Mouse (Mus musculus) intestine, embryonic 15.5 days (tissue): ENCODE data around the gene Cd99l2. TPM values are rescaled to one million over a fixed set of nuclear protein-coding genes. Genes with fewer than 3 reads are reported as not detected.
"Not testable (repeated sequence)": the region's sequence is repeated elsewhere in the genome, so short reads cannot be mapped to it uniquely, and the experiment has no call there.

Experiments used
- ATAC-seq: fragments of 200-750 bp; cut with Nextera tagmentation; 2 replicates; pipeline ENCODE4 v1.8.0; 2017; ENCODE audit warnings: moderate TSS enrichment, moderate library complexity
- H3K27ac ChIP-seq: fragments of 300-500 bp; sonication (generic); 2 replicates; pipeline ENCODE4 v1.5.1; 2015; ENCODE audit warnings: mild to moderate bottlenecking, inconsistent platforms
- H3K27me3 ChIP-seq: fragments of 300-500 bp; sonication (generic); replicated peaks from 2 replicates; pipeline ENCODE4 v1.6.1; 2015; ENCODE audit warnings: inconsistent platforms
- H3K36me3 ChIP-seq: fragments of 300-500 bp; sonication (generic); 2 replicates; pipeline ENCODE4 v1.6.1; 2015; ENCODE audit warnings: inconsistent platforms
- H3K4me1 ChIP-seq: fragments of 300-500 bp; sonication (generic); replicated peaks from 2 replicates; pipeline ENCODE4 v1.6.1; 2015; ENCODE audit warnings: inconsistent platforms
- H3K4me2 ChIP-seq: fragments of 300-500 bp; sonication (generic); replicated peaks from 2 replicates; pipeline ENCODE4 v1.6.1; 2015; ENCODE audit warnings: mild to moderate bottlenecking, inconsistent platforms
- H3K4me3 ChIP-seq: fragments of 300-500 bp; sonication (generic); replicated peaks from 2 replicates; pipeline ENCODE4 v1.5.1; 2015; ENCODE audit warnings: inconsistent platforms
- H3K9ac ChIP-seq: fragments of 300-500 bp; sonication (generic); 2 replicates; pipeline ENCODE4 v1.6.1; 2015; ENCODE audit warnings: inconsistent platforms
- H3K9me3 ChIP-seq: fragments of 300-500 bp; sonication (generic); 2 replicates; pipeline ENCODE4 v1.6.1; 2016; ENCODE audit warnings: inconsistent platforms
- WGBS: fragments of 180-500 bp; shearing (Covaris S2); methylation state at CpG from one replicate; pipeline ENCODE4 v1.1.7; 2015; 5-methylcytosine and 5-hydroxymethylcytosine counted together
- polyA plus RNA-seq: library from polyadenylated mRNA; unstranded; fragments of >200 nt; fragmentation: Nextera tagmentation; extraction: Ambion mirVana; gene quantifications from 2 replicates; pipeline ENCODE4 v1.2.1, GENCODE M21; 2015

Gene Cd99l2
- polyA plus RNA-seq, 1 experiment from 2014 or later, result 25.6 TPM

DNA sequence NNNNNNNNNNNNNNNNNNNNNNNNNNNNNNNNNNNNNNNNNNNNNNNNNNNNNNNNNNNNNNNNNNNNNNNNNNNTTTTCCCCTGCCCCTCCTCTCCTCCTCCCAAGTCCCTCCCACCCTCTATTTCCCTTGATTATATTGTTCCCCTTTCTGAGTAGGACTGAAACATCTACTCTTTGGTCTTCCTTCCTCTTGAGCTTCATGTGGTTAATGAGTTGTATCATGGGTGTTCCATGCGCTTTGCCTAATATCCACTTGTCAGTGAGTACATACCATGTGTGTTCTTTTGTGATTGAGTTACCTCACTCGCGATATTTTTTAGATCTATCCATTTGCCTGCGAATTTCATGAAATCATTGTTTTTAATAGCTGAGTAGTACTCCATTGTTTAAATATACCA is 13.9 kb upstream of the Cd99l2 start:
- not testable (repeated sequence) for H3K4me2 ChIP-seq, ATAC-seq, H3K9me3 ChIP-seq, H3K36me3 ChIP-seq, H3K4me3 ChIP-seq, H3K27ac ChIP-seq, H3K4me1 ChIP-seq, H3K9ac ChIP-seq, H3K27me3 ChIP-seq
- 84% methylated on average over 4 of the region's 4 CpGs for WGBS

- peak; percentile 44 for ATAC-seq
- peak overlapping the region; percentile 59; the same call in 1 of the 2 replicates for H3K9ac ChIP-seq
Measured at GRCm38 (mm10) chrX:71493279-71493656, 619 bp upstream of the Cd99l2 start.

DNA sequence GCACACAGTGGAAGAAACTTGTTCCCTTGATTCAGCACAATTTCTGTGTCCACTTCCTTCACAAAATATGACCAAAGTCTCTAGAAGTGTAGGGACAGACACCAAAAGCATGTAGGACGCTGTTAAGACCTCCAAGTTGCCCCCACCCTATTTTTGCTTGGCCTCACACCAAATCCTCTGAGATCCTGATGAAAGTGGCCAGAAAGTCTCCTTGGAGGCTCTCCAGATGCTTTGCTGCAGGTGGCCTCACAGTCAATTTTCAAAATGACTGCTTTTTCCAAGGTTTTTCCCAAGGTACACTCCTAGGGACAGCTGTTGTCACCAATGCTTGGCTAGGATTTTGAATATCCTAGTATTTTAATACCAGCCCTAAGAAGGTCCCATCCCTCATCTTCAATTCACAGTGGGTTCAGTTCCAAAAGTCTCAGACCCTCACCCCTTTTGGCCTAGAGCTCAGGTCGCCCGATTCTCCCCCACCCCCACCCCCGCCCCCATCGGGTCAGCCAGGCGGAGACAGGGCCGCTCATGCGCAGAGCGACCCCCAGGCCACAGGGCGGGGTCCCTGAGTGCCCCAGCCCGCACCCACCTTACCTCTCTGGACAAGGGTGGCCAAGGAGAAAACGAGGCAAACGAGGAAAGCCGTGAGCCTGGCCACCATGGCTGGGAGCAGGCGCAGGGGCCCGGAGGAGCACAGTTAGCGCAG is 567 bp downstream of the Cd99l2 start:
- WGBS, result 21% methylated on average over 17 of the region's 17 CpGs
- Histone ChIP-seq H3K4me2 (peak overlapping the region; percentile 66), H3K27me3 (no peaks in the 10 kb centered on the region), H3K9me3 (no peaks in the 10 kb centered on the region), H3K36me3 (no peaks in the 10 kb centered on the region), H3K4me1 (no peaks in the 10 kb centered on the region), H3K9ac (peak overlapping the region; percentile 59), H3K27ac (peak overlapping the region; percentile 83), H3K4me3 (peak overlapping the region; percentile 54)
- peak; percentile 84 for ATAC-seq

More at GRCm38 (mm10) chrX:71493279-71493656, 619 bp upstream of the Cd99l2 start:
- Histone ChIP-seq H3K4me2 (peak overlapping the region; percentile 66), H3K9me3 (no peaks in the 10 kb centered on the region), H3K36me3 (no peaks in the 10 kb centered on the region), H3K27ac (peak overlapping the region; percentile 83), H3K4me1 (no peaks in the 10 kb centered on the region), H3K27me3 (no peaks in the 10 kb centered on the region), H3K4me3 (peak overlapping the region; percentile 54)
- 23% methylated on average over 9 of the region's 9 CpGs for WGBS

GRCm38 (mm10) chrX:71489353-71489752 is 3.3 kb downstream of the Cd99l2 start:
- Histone ChIP-seq H3K27me3 (no peaks in the 10 kb centered on the region), H3K36me3 (no peaks in the 10 kb centered on the region), H3K9me3 (no peaks in the 10 kb centered on the region), H3K4me1 (no peaks in the 10 kb centered on the region), H3K4me3 (no peak overlapping the region), H3K9ac (no peak overlapping the region), H3K27ac (no peak overlapping the region), H3K4me2 (no peak overlapping the region)
- no peak for ATAC-seq
- 88% methylated on average over 1 of the region's 1 CpGs for WGBS

DNA sequence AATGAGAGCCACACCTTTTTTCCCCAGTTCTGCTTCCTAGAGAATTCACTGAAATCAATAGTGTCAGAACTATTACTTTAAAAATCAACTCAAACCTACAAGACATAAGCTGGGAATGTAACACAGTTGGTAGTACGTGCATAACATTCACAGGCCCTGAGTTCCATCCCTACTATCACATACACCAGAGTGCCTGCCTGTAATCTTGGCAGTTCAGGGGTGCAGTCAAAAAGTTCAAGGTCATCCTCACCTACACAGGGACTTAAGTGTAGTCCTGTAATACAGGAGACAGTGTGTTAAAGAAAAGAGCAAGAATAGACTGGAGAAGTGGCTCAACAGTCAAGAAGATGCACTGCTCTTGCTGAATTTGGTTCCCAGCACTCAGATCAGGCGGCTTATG is 10.4 kb downstream of the Cd99l2 start:
- Histone ChIP-seq H3K4me2 (no peak overlapping the region), H3K9ac (no peak overlapping the region)
- 91% methylated on average over 2 of the region's 2 CpGs for WGBS

DNA sequence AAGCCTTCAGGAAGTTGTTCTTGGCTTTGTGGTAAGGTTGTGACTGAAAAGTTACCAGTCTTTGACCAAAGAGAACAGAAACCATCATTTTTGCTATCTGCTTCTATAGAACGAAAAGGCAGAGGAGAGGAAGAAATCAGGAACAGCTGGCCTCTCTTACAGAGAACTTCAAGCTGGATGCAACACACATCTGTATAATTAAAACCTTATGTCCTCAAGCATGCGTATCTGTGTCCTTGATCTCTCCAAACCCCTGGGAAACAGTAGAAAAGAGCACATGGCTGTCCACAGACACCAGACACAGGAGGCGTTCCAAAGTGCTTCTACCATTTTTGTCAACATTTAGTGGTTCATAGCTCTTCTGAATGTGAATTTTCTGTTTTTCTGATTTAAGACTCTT is 16.7 kb downstream of the Cd99l2 start:
- Histone ChIP-seq H3K27me3 (no peaks in the 10 kb centered on the region), H3K36me3 (no peaks in the 10 kb centered on the region), H3K9me3 (no peaks in the 10 kb centered on the region), H3K9ac (no peak overlapping the region), H3K4me3 (no peak overlapping the region), H3K4me1 (no peaks in the 10 kb centered on the region), H3K4me2 (no peak overlapping the region), H3K27ac (no peak overlapping the region)
- ATAC-seq, result no peak
- 73% methylated on average over 3 of the region's 3 CpGs for WGBS

More for the DNA sequence above, 10.4 kb downstream of the Cd99l2 start:
- Histone ChIP-seq H3K4me3 (no peak overlapping the region), H3K9me3 (no peaks in the 10 kb centered on the region), H3K4me1 (no peaks in the 10 kb centered on the region), H3K27ac (no peak overlapping the region), H3K36me3 (no peaks in the 10 kb centered on the region), H3K27me3 (no peaks in the 10 kb centered on the region)
- no peak for ATAC-seq

DNA sequence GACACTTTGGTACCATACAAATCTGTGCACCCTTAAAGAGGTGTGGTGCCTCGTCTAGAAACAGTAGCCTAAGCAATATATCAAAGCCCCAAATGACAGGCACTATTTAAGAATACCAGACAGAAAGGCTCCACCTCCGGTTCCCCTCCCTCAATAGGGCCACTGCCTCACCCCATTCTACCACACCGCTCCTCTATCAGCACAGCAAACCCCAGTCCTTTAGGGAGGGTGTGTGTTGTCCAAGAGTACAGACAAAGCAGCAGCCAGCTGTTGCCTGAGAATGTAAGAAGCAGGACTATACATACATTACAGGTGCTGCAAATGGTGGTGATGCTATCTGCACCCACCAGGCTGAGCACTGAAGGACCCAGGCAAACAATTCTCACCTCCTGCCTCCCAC is 17.2 kb downstream of the Cd99l2 start:
- Histone ChIP-seq H3K4me3 (no peak overlapping the region), H3K9me3 (no peaks in the 10 kb centered on the region), H3K4me2 (no peak overlapping the region), H3K27ac (no peak overlapping the region), H3K4me1 (no peaks in the 10 kb centered on the region), H3K36me3 (no peaks in the 10 kb centered on the region), H3K27me3 (no peaks in the 10 kb centered on the region), H3K9ac (no peak overlapping the region)
- ATAC-seq, result no peak
- 70% methylated on average over 3 of the region's 3 CpGs for WGBS

DNA sequence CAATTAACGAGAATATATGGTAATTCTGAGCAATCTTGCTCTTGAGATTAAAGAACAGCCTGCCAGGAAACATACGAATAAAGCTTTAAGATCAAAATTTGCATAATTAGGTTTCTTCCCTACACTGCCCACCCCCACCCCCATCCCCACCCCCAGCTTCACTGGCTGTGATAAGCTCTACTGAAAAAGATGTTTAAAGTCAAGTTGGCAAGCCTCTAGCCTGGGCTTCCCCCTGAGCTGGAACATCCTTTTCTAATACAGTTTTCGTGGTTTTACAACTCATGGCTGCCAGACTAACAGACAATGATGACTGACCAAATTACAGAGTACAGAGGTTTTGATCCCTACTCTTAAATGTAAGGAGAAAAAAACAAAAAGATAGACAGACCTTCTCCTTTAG is 17.6 kb downstream of the Cd99l2 start:
- no peaks in the 10 kb centered on the region for H3K4me1 ChIP-seq
- 74% methylated on average over 3 of the region's 3 CpGs for WGBS
- H3K4me2 ChIP-seq, result no peak overlapping the region
- no peak overlapping the region for H3K4me3 ChIP-seq
- H3K27me3 ChIP-seq, result no peaks in the 10 kb centered on the region
- no peak for ATAC-seq
- no peaks in the 10 kb centered on the region for H3K9me3 ChIP-seq
- H3K9ac ChIP-seq, result no peak overlapping the region
- H3K27ac ChIP-seq, result no peak overlapping the region
- no peaks in the 10 kb centered on the region for H3K36me3 ChIP-seq

DNA sequence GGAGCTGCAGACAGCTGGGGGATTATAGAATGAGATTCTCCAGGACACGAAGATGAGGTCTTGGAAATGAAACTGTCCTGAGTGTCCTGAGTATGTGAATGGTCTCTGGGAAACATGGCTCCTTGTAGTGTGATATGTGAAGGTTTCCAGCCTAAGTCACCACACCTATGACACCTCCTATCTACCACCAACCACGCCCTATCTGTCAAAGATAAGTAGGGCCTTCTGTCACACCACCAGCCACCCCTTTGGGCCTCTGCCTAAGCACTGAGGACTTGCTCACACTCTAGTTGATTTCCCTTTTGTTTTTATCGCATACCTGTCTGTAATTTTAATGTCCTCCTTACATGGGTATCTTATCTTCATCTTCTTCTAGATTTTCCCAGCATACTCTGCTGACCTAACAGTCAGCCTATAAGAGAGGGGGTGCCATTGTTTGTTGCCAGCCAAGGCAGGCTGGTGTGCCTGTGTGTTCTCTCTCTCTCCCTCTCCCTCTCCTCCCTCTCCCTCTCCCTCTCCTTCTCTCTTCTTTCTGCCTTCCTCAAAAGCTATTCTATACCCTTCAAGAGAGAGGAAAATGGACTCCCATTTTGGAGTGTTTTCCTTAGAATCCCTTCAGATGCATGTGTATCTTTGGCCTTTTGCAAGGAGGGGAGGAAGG is 18.2 kb downstream of the Cd99l2 start:
- Histone ChIP-seq H3K4me2 (no peak overlapping the region), H3K27ac (no peak overlapping the region), H3K4me1 (no peaks in the 10 kb centered on the region), H3K9me3 (no peaks in the 10 kb centered on the region), H3K27me3 (no peaks in the 10 kb centered on the region), H3K4me3 (no peak overlapping the region), H3K36me3 (no peaks in the 10 kb centered on the region), H3K9ac (no peak overlapping the region)
- ATAC-seq, result peak; percentile 36; the same call in 1 of the 2 replicates
- whole genome bisulfite sequencing, result 86% methylated on average over 3 of the region's 3 CpGs

DNA sequence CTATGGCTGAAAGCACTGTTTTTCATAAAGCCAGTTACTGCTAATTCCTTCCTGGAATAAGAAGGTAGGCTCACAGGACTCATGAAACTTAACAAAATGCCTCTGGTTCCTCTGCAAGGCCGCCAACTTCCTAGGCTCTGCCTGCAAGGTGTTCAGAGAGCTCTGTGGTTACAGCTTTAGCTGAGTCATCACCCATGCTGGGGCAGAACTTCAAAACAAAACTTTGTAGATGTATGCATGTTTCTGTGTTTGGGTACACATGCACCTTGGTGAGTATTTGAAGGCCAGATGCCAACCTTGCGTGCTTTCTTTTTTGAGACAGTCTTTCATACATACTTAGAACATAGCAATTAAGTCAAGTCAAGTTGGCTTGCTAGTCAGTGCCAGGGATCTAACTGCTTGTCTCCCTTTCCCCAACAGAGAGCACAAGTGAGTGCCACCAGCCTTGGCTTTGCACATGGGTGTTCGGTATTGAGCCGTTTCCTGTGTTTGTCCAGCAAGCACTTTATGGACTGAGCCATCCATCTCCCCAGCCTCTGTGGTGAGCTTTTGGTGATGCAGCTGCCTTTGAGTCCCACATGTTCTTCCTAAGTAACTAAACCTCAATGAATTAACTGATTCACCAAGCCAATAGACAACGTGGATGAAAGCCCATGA is 23.9 kb downstream of the Cd99l2 start:
- H3K9ac ChIP-seq, result no peak overlapping the region
- H3K27me3 ChIP-seq, result no peaks in the 10 kb centered on the region
- H3K4me3 ChIP-seq, result no peak overlapping the region
- no peaks in the 10 kb centered on the region for H3K9me3 ChIP-seq
- H3K27ac ChIP-seq, result no peak overlapping the region
- H3K36me3 ChIP-seq, result no peaks in the 10 kb centered on the region
- no peak for ATAC-seq
- H3K4me2 ChIP-seq, result no peak overlapping the region
- WGBS, result 82% methylated on average over 5 of the region's 5 CpGs
- no peaks in the 10 kb centered on the region for H3K4me1 ChIP-seq

DNA sequence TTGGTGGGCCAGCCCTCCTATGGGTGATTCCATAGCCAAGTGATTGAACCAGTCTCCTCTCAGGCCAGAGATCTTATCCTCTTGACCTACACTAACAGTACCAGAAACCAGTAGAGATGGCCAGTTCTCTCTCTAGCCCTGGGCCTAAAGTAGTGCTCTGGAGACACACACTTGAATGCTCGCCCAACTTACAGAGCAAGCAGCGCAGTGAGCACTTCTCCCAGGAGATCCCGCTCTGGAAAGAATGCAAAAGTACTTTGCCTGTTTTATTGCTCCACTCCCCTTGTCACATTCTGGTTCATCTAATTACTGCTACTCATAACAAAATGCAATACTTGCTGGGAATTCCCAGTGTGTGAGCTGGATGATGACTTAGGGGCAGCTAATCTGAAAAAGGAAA is 25.2 kb downstream of the Cd99l2 start:
- Histone ChIP-seq H3K36me3 (no peaks in the 10 kb centered on the region), H3K9ac (no peak overlapping the region), H3K4me3 (no peak overlapping the region), H3K4me1 (no peaks in the 10 kb centered on the region), H3K27me3 (no peaks in the 10 kb centered on the region), H3K4me2 (no peak overlapping the region), H3K27ac (no peak overlapping the region), H3K9me3 (no peaks in the 10 kb centered on the region)
- no peak for ATAC-seq
- 93% methylated on average over 3 of the region's 3 CpGs for WGBS

- H3K9ac ChIP-seq, result no peak overlapping the region
- H3K36me3 ChIP-seq, result no peaks in the 10 kb centered on the region
- WGBS, result 77% methylated on average over 1 of the region's 1 CpGs
- H3K27me3 ChIP-seq, result no peaks in the 10 kb centered on the region
- no peaks in the 10 kb centered on the region for H3K4me1 ChIP-seq
- no peak overlapping the region for H3K4me2 ChIP-seq
- no peaks in the 10 kb centered on the region for H3K9me3 ChIP-seq
- no peak for ATAC-seq
- no peak overlapping the region for H3K27ac ChIP-seq
- no peak overlapping the region for H3K4me3 ChIP-seq
Measured at GRCm38 (mm10) chrX:71465417-71465816, 27.2 kb downstream of the Cd99l2 start.
